In the genomic region with DNA sequence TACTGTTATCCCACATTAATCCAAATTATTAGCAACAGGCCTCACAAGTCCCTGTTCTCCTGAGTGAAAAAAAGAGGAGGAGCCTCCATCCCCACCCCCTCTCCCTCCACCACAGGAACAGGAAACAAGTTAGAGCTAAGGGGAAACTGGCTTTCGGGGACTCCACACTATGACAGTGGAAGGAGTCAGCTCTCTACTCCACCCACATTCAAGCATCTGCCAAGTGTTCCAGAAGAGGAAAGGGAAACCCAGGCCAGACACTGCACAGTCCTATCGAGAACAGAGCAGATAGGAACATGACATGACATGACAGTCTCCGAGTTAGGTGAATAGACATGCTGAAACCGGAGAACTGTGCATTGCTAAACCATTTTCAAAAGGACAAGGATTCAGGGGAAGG, we compare ENCODE assay signal across 7 mouse cellular contexts.
A peak's percentile ranks its signal among the peaks of the same experiment; 100 is the strongest.
DNase-seq lines count a peak whose midpoint lies in the region; ATAC-seq lines count a peak whose summit lies in the region.

No protein-coding gene starts in this region.

- peaks cover 26% of the 10 kb centered on the region for H3K4me1 ChIP-seq in heart, embryonic 11.5 days (ENCODE audit: control insufficient read depth, insufficient read depth, low read length)

- H3K9me3 ChIP-seq in heart, embryonic 11.5 days (replicated peaks; ENCODE audit: control insufficient read depth, low read length): no peaks in the 10 kb centered on the region

- peak; percentile 58 for ATAC-seq in heart, embryonic 11.5 days (replicated peaks; ENCODE audit: insufficient number of reproducible peaks, low FRiP score, low TSS enrichment)

- H3K9ac ChIP-seq in heart, embryonic 11.5 days (ENCODE audit: low read depth, low read length): no peak overlapping the region

- 12% methylated on average over 4 of the region's 4 CpGs for WGBS in heart, embryonic 11.5 days (ENCODE audit: insufficient replicate concordance)

- H3K27me3 ChIP-seq in heart, embryonic 11.5 days (ENCODE audit: control insufficient read depth, insufficient read depth, low read length): no peaks in the 10 kb centered on the region

- DNase-seq in MEL-GATA-1-ER (ENCODE audit: extremely low read depth, low read depth): peak; percentile 72
- peak; percentile 38 for DNase-seq in adrenal gland, adult 8-10 months
- peak; percentile 14 to 22 for DNase-seq in left cerebral cortex, postnatal 36 days (ENCODE audit: low spot score in 2 of 2)
- peak; percentile 56 for DNase-seq in skeletal muscle tissue, adult 2 months (ENCODE audit: low read depth, low spot score)
- DNase-seq in cerebellum, postnatal 36 days: no peak
- DNase-seq in right cerebral cortex, postnatal 25 days: no peak

- H3K4me3 ChIP-seq in heart, embryonic 11.5 days (ENCODE audit: low read depth, low read length): no peak overlapping the region

- peaks cover 5% of the 10 kb centered on the region; the same call in 1 of the 2 replicates for H3K36me3 ChIP-seq in heart, embryonic 11.5 days (ENCODE audit: control insufficient read depth, insufficient read depth, low read length)

- no peak overlapping the region; the same call in 1 of the 2 replicates for H3K4me2 ChIP-seq in heart, embryonic 11.5 days

- intact Hi-C loops in left cerebral cortex, postnatal 36 days (cut with DNase I): no loop called here

- peak overlapping the region; percentile 32; the same call in 1 of the 2 replicates for H3K27ac ChIP-seq in heart, embryonic 11.5 days (ENCODE audit: low read depth, low read length)

Comparison
In these comparisons a context has a peak if more than half of its experiments do, and no peak if none do; other contexts are left out.
1. DNase-seq: peak in MEL-GATA-1-ER (single experiment), adrenal gland, adult 8-10 months (single experiment), left cerebral cortex, postnatal 36 days (2 of 2) and skeletal muscle tissue, adult 2 months (single experiment); none in cerebellum, postnatal 36 days (0 of 2) and right cerebral cortex, postnatal 25 days (single experiment).